Mouse (Mus musculus) lung, embryonic 14.5 days (tissue): Measurements from ENCODE around the gene Isg20l2. TPM values are rescaled to one million over a fixed set of nuclear protein-coding genes. Genes with fewer than 3 reads are reported as not detected.

Experiments
- ATAC-seq: fragments of 200-750 bp; cut with Nextera tagmentation; 2 replicates; pipeline ENCODE4 v1.8.0; 2017; ENCODE audit warnings: mild to moderate bottlenecking, moderate TSS enrichment, moderate library complexity; ENCODE audit not compliant: insufficient read depth
- DNase-seq: peaks from one replicate; pipeline ENCODE4 v3.0.0-alpha.2; 2015
- H3K27ac ChIP-seq: fragments of 300-500 bp; sonication (generic); 2 replicates; pipeline ENCODE4 v1.5.1; 2014; ENCODE audit warnings: low read depth, mild to moderate bottlenecking, moderate library complexity
- H3K27me3 ChIP-seq: fragments of 300-500 bp; sonication (generic); 2 replicates; pipeline ENCODE4 v1.6.1; 2014; ENCODE audit warnings: low read length, control low read depth; ENCODE audit not compliant: insufficient read depth
- H3K36me3 ChIP-seq: fragments of 300-500 bp; sonication (generic); 2 replicates; pipeline ENCODE4 v1.6.1; 2014; ENCODE audit warnings: control low read depth; ENCODE audit not compliant: insufficient read depth
- H3K4me1 ChIP-seq: fragments of 300-500 bp; sonication (generic); 2 replicates; pipeline ENCODE4 v1.6.1; 2014; ENCODE audit warnings: antibody characterized with exemption, control low read depth; ENCODE audit not compliant: insufficient read depth
- H3K4me2 ChIP-seq: fragments of 300-500 bp; sonication (generic); 2 replicates; pipeline ENCODE4 v1.6.1; 2014; ENCODE audit warnings: mild to moderate bottlenecking
- H3K4me3 ChIP-seq: fragments of 300-500 bp; sonication (generic); 2 replicates; pipeline ENCODE4 v1.5.1; 2014; ENCODE audit warnings: low read depth, low read length
- H3K9ac ChIP-seq: fragments of 300-500 bp; sonication (generic); 2 replicates; pipeline ENCODE4 v1.6.1; 2014
- H3K9me3 ChIP-seq: fragments of 300-500 bp; sonication (generic); 2 replicates; pipeline ENCODE4 v1.6.1; 2016; ENCODE audit warnings: low read depth, low read length, control low read depth
- CTCF ChIP-seq: IDR thresholded peaks from 2 replicates; pipeline ENCODE4 v1.5.1; 2016; ENCODE audit warnings: antibody characterized with exemption, low read depth
- WGBS: fragments of 180-500 bp; shearing (Covaris S2); extraction: QIAGEN DNeasy Blood & Tissue Kit; methylation state at CpG from one replicate; pipeline ENCODE4 v1.1.7; 2014; 5-methylcytosine and 5-hydroxymethylcytosine counted together
- polyA plus RNA-seq: library from polyadenylated mRNA; unstranded; fragments of >200 nt; fragmentation: Nextera tagmentation; extraction: Ambion mirVana; gene quantifications from 2 replicates; pipeline ENCODE4 v1.2.1, GENCODE M21; 2014

Gene Isg20l2
- polyA plus RNA-seq, 1 experiment from 2014 or later: 50.5 TPM

DNA sequence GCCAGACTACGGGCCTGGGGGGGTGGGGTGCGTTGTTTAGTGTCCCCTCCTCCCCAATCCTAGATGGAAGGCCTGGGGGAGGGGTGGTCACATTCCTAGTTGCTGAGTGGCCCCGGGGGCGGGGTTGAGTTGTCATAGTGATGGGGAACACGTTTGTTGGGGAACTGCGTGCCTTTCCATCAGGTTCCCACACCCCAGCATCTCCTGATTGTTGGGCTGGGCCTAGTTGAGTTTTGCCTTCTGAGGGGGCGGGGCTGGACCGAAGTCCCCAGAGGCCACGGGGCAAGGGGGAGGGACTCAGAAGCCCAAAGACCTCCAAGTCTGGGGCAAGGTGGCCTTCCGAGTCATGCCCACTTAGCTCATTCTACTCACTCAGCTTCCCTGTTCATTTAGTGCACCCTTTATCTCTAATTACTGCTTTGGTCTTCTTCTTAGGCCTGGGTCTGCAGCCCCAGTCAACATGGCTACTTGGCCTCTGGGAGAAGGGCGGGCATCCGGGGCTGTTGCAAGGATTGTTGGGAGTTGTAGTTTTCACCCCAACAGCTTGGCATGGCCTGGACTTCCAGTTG, 19.5 kb upstream of the Isg20l2 start:
- TF ChIP-seq CTCF: no peak
- Histone ChIP-seq H3K9ac (peak overlapping the region; percentile 40), H3K36me3 (peaks cover 36% of the 10 kb centered on the region), H3K4me1 (peaks cover 37% of the 10 kb centered on the region), H3K9me3 (no peaks in the 10 kb centered on the region), H3K27me3 (no peaks in the 10 kb centered on the region), H3K4me2 (peak overlapping the region; percentile 99), H3K4me3 (peak overlapping the region; percentile 35), H3K27ac (peak overlapping the region; percentile 67)
- peak; percentile 12 for ATAC-seq
- peak; percentile 89 for DNase-seq
- 10% methylated on average over 12 of the region's 12 CpGs for WGBS

DNA sequence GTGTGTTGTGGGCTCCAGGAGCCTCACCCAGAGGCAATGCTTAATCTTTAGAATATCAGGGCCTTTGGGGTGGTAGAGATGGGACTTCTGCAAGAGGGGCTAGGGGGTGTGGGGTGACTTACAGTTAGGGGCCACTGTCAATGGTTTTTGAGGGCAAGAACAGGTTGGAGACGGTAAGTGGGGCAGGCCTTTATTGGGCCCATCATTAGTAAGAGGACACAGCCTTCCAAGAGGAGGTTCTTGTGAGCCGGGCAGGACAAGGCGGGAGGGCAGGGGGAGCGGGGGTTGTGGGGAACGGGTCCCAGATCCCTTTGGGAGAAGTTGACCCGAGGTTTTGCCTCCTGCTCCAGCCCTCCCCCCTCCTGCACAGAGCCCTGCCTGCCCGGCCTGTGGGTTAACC, 16.6 kb upstream of the Isg20l2 start:
- TF ChIP-seq CTCF: no peak
- Histone ChIP-seq H3K4me2 (no peak overlapping the region), H3K4me3 (no peak overlapping the region), H3K36me3 (peaks cover 58% of the 10 kb centered on the region), H3K27me3 (no peaks in the 10 kb centered on the region), H3K9ac (no peak overlapping the region), H3K9me3 (no peaks in the 10 kb centered on the region), H3K4me1 (peaks cover 29% of the 10 kb centered on the region), H3K27ac (no peak overlapping the region)
- WGBS: 79% methylated on average over 6 of the region's 7 CpGs
- ATAC-seq (no peak), DNase-seq (no peak)

DNA sequence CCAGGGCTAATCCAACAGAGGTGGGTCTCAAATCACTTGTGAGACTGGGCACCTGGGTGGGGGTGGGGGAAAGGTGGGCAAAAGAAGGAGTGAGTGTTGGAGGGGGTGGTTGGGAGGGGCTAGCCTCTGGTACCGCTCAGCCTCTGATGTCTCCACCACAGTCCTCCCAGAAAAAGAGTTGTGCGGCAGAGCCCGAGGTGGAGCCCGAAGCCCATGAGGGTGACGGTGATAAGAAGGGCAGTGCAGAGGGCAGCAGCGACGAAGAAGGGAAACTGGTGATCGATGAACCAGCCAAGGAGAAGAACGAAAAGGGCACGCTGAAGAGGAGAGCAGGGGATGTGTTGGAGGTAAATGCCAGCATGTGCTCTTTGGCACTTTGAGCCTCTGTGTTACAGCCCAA, 16.2 kb upstream of the Isg20l2 start:
- peaks cover 58% of the 10 kb centered on the region for H3K36me3 ChIP-seq
- peaks cover 25% of the 10 kb centered on the region for H3K4me1 ChIP-seq
- ATAC-seq: no peak
- H3K9ac ChIP-seq: no peak overlapping the region
- WGBS: 92% methylated on average over 10 of the region's 10 CpGs
- H3K4me2 ChIP-seq: no peak overlapping the region
- no peak overlapping the region for H3K27ac ChIP-seq
- H3K4me3 ChIP-seq: no peak overlapping the region
- DNase-seq: no peak
- no peak for TF ChIP-seq CTCF
- no peaks in the 10 kb centered on the region for H3K27me3 ChIP-seq
- H3K9me3 ChIP-seq: no peaks in the 10 kb centered on the region

DNA sequence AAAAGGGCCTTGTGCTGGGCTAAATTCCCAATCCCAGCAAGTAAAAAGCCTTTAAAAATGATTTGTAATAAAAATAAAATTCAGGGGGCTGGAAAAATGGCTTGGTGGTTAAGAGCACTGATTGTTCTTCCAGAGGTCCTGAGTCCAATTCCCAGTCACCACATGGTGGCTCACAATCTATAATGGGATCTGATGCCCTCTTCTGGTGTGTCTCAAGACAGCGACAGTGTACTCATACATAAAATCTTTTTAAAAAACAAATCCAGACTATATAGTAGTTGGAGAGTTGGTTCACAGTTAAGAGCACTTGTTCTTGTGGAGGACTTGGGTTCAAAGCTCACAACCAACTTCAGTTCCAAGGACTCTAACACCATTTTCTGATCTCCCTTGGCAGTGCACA, 13.1 kb upstream of the Isg20l2 start:
- no peak for DNase-seq
- no peak overlapping the region for H3K4me3 ChIP-seq
- H3K36me3 ChIP-seq: peaks cover 57% of the 10 kb centered on the region
- no peak for TF ChIP-seq CTCF
- no peaks in the 10 kb centered on the region for H3K27me3 ChIP-seq
- H3K9ac ChIP-seq: no peak overlapping the region
- WGBS: 87% methylated on average over 1 of the region's 1 CpGs
- ATAC-seq: no peak
- no peak overlapping the region for H3K4me2 ChIP-seq
- H3K27ac ChIP-seq: no peak overlapping the region
- H3K4me1 ChIP-seq: no peaks in the 10 kb centered on the region; the same call in 1 of the 2 replicates
- H3K9me3 ChIP-seq: no peaks in the 10 kb centered on the region

DNA sequence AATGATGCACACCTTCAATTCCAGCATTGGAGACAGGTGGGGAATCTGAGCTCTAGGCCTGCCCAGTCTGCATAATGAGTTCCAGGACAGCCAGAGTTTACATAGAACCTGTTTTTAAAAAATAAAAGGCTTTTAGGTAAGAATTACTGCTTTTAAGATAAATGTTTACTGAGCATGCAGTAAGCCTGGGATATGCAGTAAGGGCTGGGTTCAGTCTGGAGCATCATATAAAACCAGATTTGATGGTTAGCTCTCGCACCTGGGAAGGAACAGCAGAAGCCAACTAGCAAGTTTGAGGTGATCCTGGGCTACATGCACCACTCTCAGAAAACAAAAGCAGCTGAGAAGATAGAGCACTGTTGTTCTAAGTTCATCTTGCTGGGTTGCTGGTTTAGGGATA, 11.6 kb upstream of the Isg20l2 start:
- H3K27ac ChIP-seq: no peak overlapping the region
- no peaks in the 10 kb centered on the region for H3K27me3 ChIP-seq
- peaks cover 62% of the 10 kb centered on the region for H3K36me3 ChIP-seq
- H3K9me3 ChIP-seq: no peaks in the 10 kb centered on the region
- no peak for ATAC-seq
- DNase-seq: no peak
- H3K9ac ChIP-seq: no peak overlapping the region
- 88% methylated on average over 1 of the region's 1 CpGs for WGBS
- no peak for TF ChIP-seq CTCF
- H3K4me3 ChIP-seq: peak overlapping the region; percentile 73; the same call in 1 of the 2 replicates
- H3K4me1 ChIP-seq: no peaks in the 10 kb centered on the region; the same call in 1 of the 2 replicates
- H3K4me2 ChIP-seq: no peak overlapping the region

DNA sequence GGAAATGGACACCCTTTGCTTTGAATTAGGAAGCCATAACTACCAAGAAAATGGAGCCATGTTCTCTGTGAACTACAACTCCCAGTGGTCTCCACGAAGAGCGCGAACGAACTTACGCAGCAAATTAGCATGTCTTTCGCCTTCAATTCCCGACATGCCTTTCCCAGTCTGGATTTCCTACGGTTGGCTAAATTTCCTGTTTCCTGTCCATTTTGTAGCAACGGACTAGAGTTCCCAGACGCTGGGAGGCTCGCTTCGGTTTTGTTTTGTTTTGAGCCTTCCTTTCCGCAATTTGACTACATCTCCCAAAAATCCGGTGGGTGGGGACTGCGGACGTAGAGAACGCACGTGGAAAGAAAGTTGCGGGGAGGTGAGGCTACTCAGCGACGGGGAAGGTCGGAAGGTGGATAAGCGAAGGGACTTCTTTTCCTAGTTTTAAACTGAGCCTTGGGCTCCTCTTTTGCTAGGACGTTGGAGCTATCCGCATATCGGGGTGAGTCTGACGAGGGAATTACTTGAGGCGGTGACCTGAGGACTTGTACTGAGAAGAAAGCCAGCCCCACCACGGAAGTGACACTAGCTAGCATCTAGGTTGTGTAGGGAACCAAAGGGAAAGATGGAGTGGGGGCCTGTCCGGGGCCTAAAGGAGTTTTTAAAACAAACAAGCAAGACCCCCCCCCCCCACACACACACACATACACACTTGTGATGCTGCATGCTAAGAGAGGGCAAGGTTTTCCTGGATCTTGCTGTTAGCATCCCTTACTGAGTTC, 10.6 kb upstream of the Isg20l2 start, which contains the start of gene Mrpl24:
Gene Mrpl24 (plus strand): TSS at position 171 of the 773 bp plus-strand sequence.
- H3K36me3 ChIP-seq: peaks cover 62% of the 10 kb centered on the region
- H3K4me1 ChIP-seq: no peaks in the 10 kb centered on the region; the same call in 1 of the 2 replicates
- DNase-seq (peak; percentile 96), ATAC-seq (peak; percentile 79)
- TF ChIP-seq CTCF: no peak
- peak within 1 kb of the TSS; percentile 77 for H3K9ac ChIP-seq
- peak within 1 kb of the TSS; percentile 73 for H3K4me3 ChIP-seq
- H3K4me2 ChIP-seq: peak within 1 kb of the TSS; percentile 84
- peak within 1 kb of the TSS; percentile 88 for H3K27ac ChIP-seq
- H3K27me3 ChIP-seq: no peaks in the 10 kb centered on the region
- H3K9me3 ChIP-seq: no peaks in the 10 kb centered on the region
- under 1% methylated on average over 30 of the region's 30 CpGs for WGBS

DNA sequence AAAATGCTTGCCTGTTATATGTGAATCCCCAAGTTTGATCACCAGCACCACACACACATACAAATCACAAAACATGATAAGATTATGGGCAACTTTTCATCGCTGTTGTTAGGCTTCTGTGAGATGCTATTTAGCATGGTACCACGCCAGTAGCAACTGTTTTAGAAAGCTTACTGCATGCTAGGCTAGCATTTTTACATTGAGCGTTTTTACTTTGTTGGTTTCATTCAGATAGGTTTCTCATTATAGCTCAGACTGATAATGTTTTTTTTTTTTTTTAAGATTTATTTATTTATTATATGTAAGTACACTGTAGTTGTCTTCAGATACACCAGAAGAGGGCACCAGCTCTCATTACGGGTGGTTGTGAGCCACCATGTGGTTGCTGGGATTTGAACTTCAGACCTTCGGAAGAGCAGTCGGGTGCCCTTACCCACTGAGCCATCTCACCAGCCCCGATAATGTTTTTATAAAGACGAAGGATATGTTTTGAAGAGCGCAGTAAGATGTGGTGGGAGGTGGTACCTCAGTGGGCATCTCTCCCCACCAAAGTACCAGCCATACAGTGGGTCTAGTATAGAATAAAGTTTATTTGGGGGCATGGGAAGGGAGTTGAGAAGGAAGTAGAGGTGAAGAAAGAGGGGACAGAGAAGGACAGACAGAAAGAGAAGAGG, 9.7 kb upstream of the Isg20l2 start:
- Histone ChIP-seq H3K27ac (no peak overlapping the region), H3K9ac (peak overlapping the region; percentile 77), H3K9me3 (no peaks in the 10 kb centered on the region), H3K4me1 (no peaks in the 10 kb centered on the region; the same call in 1 of the 2 replicates), H3K4me3 (peak overlapping the region; percentile 73), H3K36me3 (peaks cover 62% of the 10 kb centered on the region), H3K4me2 (peak overlapping the region; percentile 84), H3K27me3 (no peaks in the 10 kb centered on the region)
- DNase-seq (no peak), ATAC-seq (no peak)
- TF ChIP-seq CTCF: 0 out of 2 replicates have a peak, but pooled peaks have one; percentile 12
- WGBS: 58% methylated on average over 9 of the region's 9 CpGs
